Mouse (Mus musculus) kidney, embryonic 15.5 days (tissue): ENCODE measurements at regions not wholly inside any gene's neighbourhood (a gene's known extent, or its start where the extent isn't known, plus 50 kb on each side); places are given as distances from the start of the nearest gene placed in this dataset.

Experiments
- ATAC-seq: fragments of 200-750 bp; cut with Nextera tagmentation; replicated peaks from 2 replicates; pipeline ENCODE4 v1.8.0; 2017; ENCODE audit warnings: moderate TSS enrichment; ENCODE audit not compliant: low FRiP score
- H3K27ac ChIP-seq: fragments of 300-500 bp; sonication (generic); 2 replicates; pipeline ENCODE4 v1.5.1; 2015; ENCODE audit warnings: mild to moderate bottlenecking, inconsistent platforms
- H3K27me3 ChIP-seq: fragments of 300-500 bp; sonication (generic); 2 replicates; pipeline ENCODE4 v1.6.1; 2015; ENCODE audit warnings: inconsistent platforms
- H3K36me3 ChIP-seq: fragments of 300-500 bp; sonication (generic); 2 replicates; pipeline ENCODE4 v1.6.1; 2015; ENCODE audit warnings: inconsistent platforms
- H3K4me1 ChIP-seq: fragments of 300-500 bp; sonication (generic); 2 replicates; pipeline ENCODE4 v1.6.1; 2015; ENCODE audit warnings: inconsistent platforms
- H3K4me2 ChIP-seq: fragments of 300-500 bp; sonication (generic); 2 replicates; pipeline ENCODE4 v1.6.1; 2015; ENCODE audit warnings: moderate library complexity, mild to moderate bottlenecking, inconsistent platforms
- H3K4me3 ChIP-seq: fragments of 300-500 bp; sonication (generic); replicated peaks from 2 replicates; pipeline ENCODE4 v1.5.1; 2015; ENCODE audit warnings: mild to moderate bottlenecking, inconsistent platforms
- H3K9ac ChIP-seq: fragments of 300-500 bp; sonication (generic); 2 replicates; pipeline ENCODE4 v1.6.1; 2015; ENCODE audit warnings: mild to moderate bottlenecking, inconsistent platforms
- H3K9me3 ChIP-seq: fragments of 300-500 bp; sonication (generic); replicated peaks from 2 replicates; pipeline ENCODE4 v1.6.1; 2016; ENCODE audit warnings: inconsistent platforms
- WGBS: fragments of 180-500 bp; shearing (Covaris S2); methylation state at CpG from one replicate; pipeline ENCODE4 v1.1.7; 2015; ENCODE audit warnings: mixed read lengths; 5-methylcytosine and 5-hydroxymethylcytosine counted together

DNA sequence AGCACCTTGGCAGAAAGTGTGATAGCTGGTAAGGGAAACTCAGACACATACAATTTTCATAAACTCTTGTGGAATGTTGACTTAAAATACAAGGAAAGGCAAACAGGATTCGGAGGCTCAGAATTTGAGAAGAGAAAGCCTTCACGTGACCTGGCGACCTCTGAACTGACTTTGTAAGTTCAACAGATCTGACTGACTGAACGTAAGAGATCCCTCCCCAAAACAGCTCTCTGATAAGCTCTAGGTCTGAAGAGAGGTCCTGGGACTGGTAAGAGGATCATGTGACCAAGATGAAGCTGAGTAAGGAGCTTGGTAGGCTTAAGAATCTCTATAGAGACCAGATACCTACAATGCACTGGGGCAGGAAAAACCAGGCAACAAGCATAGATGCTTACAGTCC, 55.7 kb upstream of the Tab2 start:
- no peak overlapping the region for H3K9ac ChIP-seq
- H3K9me3 ChIP-seq: no peaks in the 10 kb centered on the region
- H3K4me1 ChIP-seq: no peaks in the 10 kb centered on the region; the same call in 1 of the 2 replicates
- H3K27me3 ChIP-seq: no peaks in the 10 kb centered on the region
- H3K4me2 ChIP-seq: no peak overlapping the region
- 59% methylated on average over 4 of the region's 4 CpGs for WGBS
- H3K4me3 ChIP-seq: no peak overlapping the region
- H3K27ac ChIP-seq: no peak overlapping the region
- H3K36me3 ChIP-seq: no peaks in the 10 kb centered on the region
- ATAC-seq: no peak

DNA sequence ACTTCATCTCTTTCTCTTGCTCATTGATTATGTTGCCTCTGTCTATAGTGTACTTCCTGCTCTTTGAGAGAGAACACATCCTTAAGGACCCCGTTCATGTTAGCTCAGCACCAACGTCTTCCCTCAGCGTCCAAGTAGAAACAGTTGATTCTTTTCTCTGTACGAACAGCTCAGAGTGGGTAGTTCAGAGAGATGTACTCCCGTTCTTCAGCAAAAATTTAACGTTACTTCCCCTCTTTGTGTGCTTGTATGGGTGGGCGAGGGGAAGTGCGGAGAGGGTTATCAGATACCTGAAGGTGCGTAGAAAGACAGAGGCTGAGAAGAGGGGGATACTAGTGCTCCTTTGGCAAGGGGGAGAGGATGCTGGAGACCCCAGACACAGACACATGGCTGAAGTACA, 55.1 kb upstream of the Tab2 start:
- ATAC-seq: no peak
- Histone ChIP-seq H3K4me2 (no peak overlapping the region), H3K9ac (no peak overlapping the region), H3K9me3 (no peaks in the 10 kb centered on the region), H3K4me3 (no peak overlapping the region), H3K27ac (no peak overlapping the region), H3K36me3 (no peaks in the 10 kb centered on the region), H3K4me1 (no peaks in the 10 kb centered on the region; the same call in 1 of the 2 replicates), H3K27me3 (no peaks in the 10 kb centered on the region)
- 89% methylated on average over 9 of the region's 9 CpGs for WGBS

DNA sequence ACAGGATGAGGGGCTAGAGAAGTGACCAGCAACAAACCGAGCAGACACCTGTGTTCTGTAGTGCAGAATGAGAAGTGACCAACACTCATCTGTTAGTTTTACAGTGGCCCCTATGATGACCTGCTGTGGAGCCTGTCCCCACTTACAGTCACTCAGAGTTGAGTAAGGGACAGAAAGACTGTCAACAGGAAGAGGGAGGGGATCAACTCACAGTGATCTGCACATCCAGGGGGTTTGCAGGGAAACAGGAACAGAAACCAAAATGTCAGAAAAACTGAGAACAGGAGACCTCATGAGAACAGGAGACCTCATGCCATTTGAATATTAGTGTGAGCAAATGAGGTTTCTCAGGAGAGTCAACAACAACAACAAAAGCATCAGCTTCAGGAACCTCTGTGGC, 53.8 kb upstream of the Tab2 start:
- Histone ChIP-seq H3K9me3 (no peaks in the 10 kb centered on the region), H3K27ac (no peak overlapping the region), H3K9ac (no peak overlapping the region), H3K36me3 (no peaks in the 10 kb centered on the region), H3K4me2 (no peak overlapping the region), H3K4me3 (no peak overlapping the region), H3K4me1 (no peaks in the 10 kb centered on the region; the same call in 1 of the 2 replicates), H3K27me3 (no peaks in the 10 kb centered on the region)
- no peak for ATAC-seq
- WGBS: 76% methylated on average over 1 of the region's 1 CpGs

DNA sequence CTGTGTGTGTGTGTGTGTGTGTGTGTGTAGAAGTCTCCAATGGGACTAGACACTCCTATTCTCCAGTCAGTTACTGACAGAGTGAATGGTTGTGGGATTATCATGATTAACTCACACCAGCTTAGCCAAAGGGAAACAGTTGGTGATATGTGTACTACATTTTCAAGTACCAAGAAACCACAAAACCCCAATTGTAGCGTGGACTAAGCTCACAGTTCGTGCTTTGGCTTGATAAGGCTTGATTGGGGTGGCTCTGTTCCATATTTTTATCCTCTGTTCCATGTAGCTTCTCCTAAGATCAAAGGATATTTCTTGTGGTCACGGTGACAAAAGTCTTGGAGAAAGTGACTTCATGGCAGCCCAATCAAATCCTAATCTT, 51.9 kb upstream of the Tab2 start:
- Histone ChIP-seq H3K9me3 (no peaks in the 10 kb centered on the region; the same call in 1 of the 2 replicates), H3K36me3 (no peaks in the 10 kb centered on the region), H3K4me2 (no peak overlapping the region), H3K4me1 (no peaks in the 10 kb centered on the region), H3K27me3 (no peaks in the 10 kb centered on the region), H3K4me3 (no peak overlapping the region), H3K27ac (no peak overlapping the region), H3K9ac (no peak overlapping the region)
- WGBS: 79% methylated on average over 3 of the region's 3 CpGs
- ATAC-seq: no peak

DNA sequence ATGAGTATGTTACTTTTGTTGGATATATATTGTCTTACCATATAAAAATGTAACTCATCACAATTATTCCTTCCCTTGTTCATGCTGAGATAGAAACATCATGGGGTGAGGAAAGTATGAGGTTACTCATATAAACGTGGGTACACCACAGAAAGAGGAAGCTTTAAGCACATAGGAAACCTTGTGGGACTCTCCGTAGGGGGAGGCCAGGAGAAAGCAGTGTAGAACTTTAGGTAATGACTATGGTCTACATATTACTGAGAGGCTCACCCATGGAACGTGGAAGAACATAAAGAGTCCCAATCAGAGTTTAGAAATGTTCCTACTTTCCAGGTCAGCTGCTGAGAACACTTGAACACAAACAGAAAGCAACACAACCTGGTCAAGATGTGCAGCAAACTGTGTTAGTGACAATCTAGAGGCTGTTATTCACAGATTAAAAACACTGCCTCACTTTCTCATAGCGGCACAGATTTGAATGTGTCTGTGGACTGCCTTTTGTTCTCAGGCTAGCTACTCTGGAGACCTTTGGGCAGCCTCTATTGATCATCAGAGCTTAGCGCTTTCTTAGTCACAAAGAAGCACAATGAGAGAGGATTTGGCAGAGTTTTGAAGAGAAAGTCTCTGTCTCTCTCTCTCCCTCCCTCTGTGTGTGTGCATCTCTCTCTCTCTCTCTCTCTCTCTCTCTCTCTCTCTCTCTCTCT, 51.4 kb upstream of the Tab2 start:
- Histone ChIP-seq H3K27ac (no peak overlapping the region), H3K9ac (no peak overlapping the region), H3K4me2 (no peak overlapping the region), H3K27me3 (no peaks in the 10 kb centered on the region), H3K4me3 (no peak overlapping the region), H3K9me3 (no peaks in the 10 kb centered on the region; the same call in 1 of the 2 replicates), H3K36me3 (no peaks in the 10 kb centered on the region), H3K4me1 (no peaks in the 10 kb centered on the region)
- WGBS: 80% methylated on average over 5 of the region's 5 CpGs
- ATAC-seq: no peak
